Mouse (Mus musculus) brown adipose tissue, adult 24 weeks (tissue): Measurements from ENCODE around the gene Capn1. TPM values are rescaled to one million over a fixed set of nuclear protein-coding genes. Genes with fewer than 3 reads are reported as not detected.
A peak's percentile ranks its signal among the peaks of the same experiment; 100 is the strongest.
"Not testable (repeated sequence)": the region's sequence is repeated elsewhere in the genome, so short reads cannot be mapped to it uniquely, and the experiment has no call there.

Experiments
- H3K27ac ChIP-seq: fragments of 200-500 bp; replicated peaks from 2 replicates; pipeline ENCODE4 v1.5.1; 2012; ENCODE audit warnings: low read depth, mild to moderate bottlenecking, low read length
- H3K4me1 ChIP-seq: fragments of 200-500 bp; 2 replicates; pipeline ENCODE4 v1.6.1; 2012; ENCODE audit warnings: low read length, mixed read lengths; ENCODE audit not compliant: control insufficient read depth, insufficient read depth, insufficient read length
- H3K4me3 ChIP-seq: fragments of 200-500 bp; 2 replicates; pipeline ENCODE4 v1.5.1; 2012; ENCODE audit warnings: low read depth, mild to moderate bottlenecking, low read length, moderate library complexity; ENCODE audit not compliant: insufficient read depth
- polyA plus RNA-seq: library from polyadenylated mRNA; stranded (reverse); fragments of >200 nt; gene quantifications from 2 replicates; pipeline ENCODE4 v1.2.4, GENCODE M21; 2012; ENCODE audit not compliant: missing spikeins, insufficient read depth, insufficient read length

Capn1 gene
- polyA plus RNA-seq, 1 experiment: 15.9 TPM

DNA sequence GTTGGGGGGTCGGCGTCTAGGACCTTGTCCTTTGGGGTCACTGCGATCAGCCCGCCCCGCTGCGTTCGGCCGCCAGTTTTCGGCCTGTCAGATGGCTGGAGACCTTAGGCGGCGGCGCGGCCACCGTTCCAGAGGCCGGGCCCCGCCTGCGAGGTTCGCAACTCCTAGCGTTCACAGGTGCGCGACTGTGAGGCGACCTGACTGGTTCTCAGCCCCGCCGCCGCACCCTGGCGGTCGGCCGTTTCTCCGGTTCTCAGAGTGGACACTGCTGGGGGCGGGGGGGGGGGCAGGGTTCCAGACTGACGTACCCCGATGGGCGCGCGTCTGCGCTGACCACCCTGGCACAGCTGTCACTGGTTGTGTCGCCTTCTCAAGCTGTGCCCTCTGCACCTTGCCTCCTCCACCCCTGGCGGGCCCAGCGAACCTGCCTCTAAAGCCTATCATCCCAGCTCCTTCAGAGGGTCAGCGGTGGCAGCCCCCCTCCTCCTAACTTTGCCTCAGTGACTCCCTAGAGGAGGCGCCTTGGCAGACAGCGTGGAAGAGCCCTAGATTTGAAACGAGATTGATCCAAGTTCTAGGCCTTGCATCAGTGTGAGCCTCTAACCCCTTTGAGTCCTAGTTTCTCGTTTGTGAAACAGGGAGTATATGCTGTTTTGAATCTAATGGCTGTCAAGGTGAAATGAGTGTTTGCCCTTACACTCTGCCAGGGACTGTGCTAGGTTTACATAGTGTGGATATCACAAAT is 31.6 kb upstream of the Capn1 start:
- peaks cover 3% of the 10 kb centered on the region; the same call in 1 of the 2 replicates for H3K4me1 ChIP-seq
- peak overlapping the region; percentile 71 for H3K27ac ChIP-seq
- peak overlapping the region; percentile 73 for H3K4me3 ChIP-seq

DNA sequence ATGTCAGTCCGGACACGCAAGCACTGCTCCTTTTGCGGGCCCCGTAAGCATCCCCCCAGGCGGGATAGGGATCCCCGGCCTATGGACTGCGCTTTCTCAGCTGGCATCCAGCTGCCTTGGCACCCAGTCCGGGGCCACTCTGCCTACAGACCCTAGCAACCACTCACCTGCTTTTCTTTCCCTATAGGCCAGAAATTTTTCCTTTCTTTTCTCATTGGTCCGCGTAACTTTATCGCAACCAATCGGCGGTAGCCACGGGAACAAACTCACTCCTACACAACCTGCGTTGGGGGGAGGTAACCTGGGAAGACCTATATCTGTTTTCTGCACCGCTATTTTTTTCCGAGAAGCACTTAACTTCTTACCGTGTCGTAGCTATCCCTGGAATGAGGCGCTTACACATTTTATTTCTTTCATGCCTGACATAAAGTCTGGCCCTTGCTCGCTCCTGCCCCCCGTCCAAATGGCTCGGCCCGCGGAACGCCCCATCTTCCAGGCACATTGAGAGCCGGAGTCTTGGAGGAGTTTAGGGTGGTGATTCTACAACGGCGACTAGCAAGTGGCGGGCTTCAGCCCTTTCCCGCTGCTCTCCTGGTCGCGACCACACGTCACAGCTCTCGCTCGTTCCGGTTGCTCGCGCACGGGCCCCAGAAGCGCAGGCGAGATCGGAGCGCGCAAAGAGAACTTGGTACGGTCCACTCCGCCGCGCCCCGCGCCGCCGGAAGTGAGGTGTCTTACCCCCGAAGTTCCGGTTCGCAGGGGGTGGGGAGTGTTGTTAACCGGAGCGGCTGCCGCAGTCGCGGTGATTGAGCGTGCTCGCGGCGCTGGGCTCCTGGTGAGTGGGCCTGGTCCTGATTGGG is 30.8 kb upstream of the Capn1 start, which contains the start of gene Syvn1:
Gene Syvn1 (plus strand): TSS at position 283 of the 860 bp plus-strand sequence.
- H3K27ac ChIP-seq: peak within 1 kb of the TSS; percentile 96
- H3K4me1 ChIP-seq: peaks cover 3% of the 10 kb centered on the region; the same call in 1 of the 2 replicates
- peak within 1 kb of the TSS; percentile 73 for H3K4me3 ChIP-seq

- Histone ChIP-seq H3K4me3 (peak overlapping the region; percentile 73), H3K27ac (peak overlapping the region; percentile 85), H3K4me1 (peaks cover 3% of the 10 kb centered on the region; the same call in 1 of the 2 replicates)
Observed at GRCm38 (mm10) chr19:6045366-6046293, 29.9 kb upstream of the Capn1 start.

DNA sequence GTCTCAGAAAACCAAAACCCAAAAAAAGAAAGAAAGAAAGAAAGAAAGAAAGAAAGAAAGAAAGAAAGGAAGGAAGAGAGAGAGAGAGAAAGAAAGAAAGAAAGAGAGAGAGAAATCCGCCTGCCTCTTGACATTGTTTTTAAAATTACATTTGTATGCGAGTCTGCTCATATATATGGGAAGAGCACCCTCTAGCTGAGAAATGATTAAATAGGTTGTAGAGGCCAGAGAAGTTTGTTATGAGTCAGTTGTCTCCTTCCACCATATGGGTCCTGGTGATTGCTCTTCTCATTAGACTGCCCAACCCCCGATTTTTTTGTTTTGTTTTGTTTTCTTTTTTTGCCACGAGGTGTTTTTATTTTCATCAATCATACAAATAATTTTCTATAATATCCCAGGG is 28.4 kb upstream of the Capn1 start:
- not testable (repeated sequence) for H3K4me3 ChIP-seq, H3K4me1 ChIP-seq, H3K27ac ChIP-seq

- no peaks in the 10 kb centered on the region for H3K4me1 ChIP-seq
- H3K27ac ChIP-seq: no peak overlapping the region
- no peak overlapping the region for H3K4me3 ChIP-seq
Observed at GRCm38 (mm10) chr19:6042293-6042692, 26.6 kb upstream of the Capn1 start.

GRCm38 (mm10) chr19:6040002-6040401 is 24.3 kb upstream of the Capn1 start:
- H3K27ac ChIP-seq: no peak overlapping the region
- no peaks in the 10 kb centered on the region for H3K4me1 ChIP-seq
- H3K4me3 ChIP-seq: no peak overlapping the region

DNA sequence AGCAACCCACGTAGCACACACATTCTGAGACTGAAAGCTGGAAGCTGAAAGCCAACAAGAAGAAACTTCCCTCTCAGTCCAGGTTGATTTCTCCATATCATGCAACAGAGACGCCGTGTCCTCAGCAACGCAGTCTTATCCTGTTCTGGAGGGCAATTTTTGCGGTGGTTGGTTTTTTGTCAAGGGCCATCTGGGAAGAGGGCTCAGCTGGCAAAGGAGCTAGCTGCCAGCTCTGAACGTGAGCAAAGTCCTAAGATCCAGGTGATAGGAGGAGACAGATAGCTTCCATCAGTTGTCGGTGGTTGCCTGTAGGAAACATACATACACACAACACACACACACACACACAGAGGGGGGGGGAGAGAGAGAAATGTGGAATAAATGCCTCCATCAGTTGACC is 22.6 kb upstream of the Capn1 start:
- H3K4me1 ChIP-seq: no peaks in the 10 kb centered on the region
- no peak overlapping the region for H3K4me3 ChIP-seq
- no peak overlapping the region for H3K27ac ChIP-seq

- Histone ChIP-seq H3K4me1 (no peaks in the 10 kb centered on the region), H3K27ac (no peak overlapping the region), H3K4me3 (no peak overlapping the region)
Observed at GRCm38 (mm10) chr19:6037695-6038094, 22.0 kb upstream of the Capn1 start.

GRCm38 (mm10) chr19:6035966-6036585 is 20.4 kb upstream of the Capn1 start:
- H3K27ac ChIP-seq: no peak overlapping the region
- H3K4me1 ChIP-seq: no peaks in the 10 kb centered on the region
- no peak overlapping the region for H3K4me3 ChIP-seq

DNA sequence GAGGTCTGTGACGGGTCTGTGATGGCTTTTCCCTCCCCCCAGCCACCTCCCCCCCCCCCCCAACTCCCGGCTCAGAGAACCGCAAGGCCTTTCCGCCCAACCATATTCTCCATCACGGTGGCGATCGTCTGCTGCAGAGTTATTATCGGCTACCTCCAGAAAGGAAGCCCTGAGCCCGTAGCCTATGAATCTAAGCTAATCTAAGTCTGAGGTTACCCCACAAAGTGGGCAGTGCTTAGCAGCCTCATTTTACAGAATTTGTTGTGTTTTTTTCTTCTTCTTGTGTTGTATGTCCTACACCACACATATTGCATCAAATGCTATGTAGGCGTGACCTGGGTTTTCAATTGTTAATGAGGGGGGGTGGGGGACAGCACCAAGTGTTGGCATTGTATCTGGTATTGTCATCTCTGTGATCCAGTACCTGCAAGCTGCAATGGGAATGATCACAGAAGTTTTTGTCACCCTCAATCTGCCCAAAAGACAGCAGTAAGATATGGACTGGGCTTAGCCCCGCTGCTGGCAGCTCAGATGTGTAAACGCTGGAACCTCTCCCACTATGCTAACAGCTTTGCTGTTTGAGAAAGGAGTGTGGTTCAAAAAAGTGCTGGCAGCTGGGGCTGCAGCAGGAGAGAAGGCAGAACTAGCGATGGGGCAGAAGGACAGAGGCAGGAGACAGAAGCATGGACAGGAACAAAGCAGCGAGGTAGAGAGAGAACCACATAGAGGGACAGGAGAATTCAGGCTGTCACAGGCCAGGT is 15.0 kb upstream of the Capn1 start:
- H3K4me1 ChIP-seq: no peaks in the 10 kb centered on the region
- H3K27ac ChIP-seq: no peak overlapping the region
- no peak overlapping the region for H3K4me3 ChIP-seq

GRCm38 (mm10) chr19:6029426-6029825 is 13.7 kb upstream of the Capn1 start:
- Histone ChIP-seq H3K4me3 (no peak overlapping the region), H3K4me1 (no peaks in the 10 kb centered on the region), H3K27ac (no peak overlapping the region)

DNA sequence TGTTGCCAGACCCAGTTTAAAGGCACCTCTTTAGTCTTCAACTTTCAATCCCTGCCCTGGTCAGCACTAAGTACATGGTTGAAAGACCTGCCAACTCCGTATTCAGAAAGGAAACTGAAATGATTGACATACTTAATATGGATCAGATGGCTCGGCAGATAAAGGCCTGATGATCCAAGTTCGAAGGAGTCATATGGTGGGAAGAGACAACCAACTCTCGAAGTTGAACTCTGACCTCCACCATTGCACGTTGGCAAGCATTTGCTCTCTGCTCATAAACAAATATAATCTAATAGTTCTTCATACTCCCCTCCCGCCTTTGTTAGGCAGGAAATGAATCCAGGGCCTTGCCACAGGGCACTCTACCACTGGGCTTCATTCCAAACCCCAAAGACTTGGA is 13.3 kb upstream of the Capn1 start:
- no peaks in the 10 kb centered on the region for H3K4me1 ChIP-seq
- H3K4me3 ChIP-seq: no peak overlapping the region
- no peak overlapping the region for H3K27ac ChIP-seq

DNA sequence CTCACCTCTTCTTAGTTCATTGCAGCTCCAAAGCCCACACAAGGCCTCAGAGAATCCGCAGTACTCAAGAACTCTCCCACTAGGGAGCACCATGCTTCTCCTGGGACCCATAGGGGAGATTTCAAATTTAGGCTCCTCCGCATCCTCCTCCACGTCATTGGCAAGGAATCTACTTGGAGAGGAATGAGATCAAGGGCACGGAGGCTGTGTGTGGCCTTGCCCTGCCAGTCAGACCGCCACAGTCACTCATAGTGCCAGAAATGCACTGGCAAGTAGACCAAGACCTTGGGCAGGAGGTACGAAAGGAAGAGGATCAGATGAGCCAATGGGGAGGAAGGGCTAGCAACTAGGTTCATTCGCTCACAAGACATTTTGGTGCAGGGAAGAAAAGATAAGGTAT is 8.2 kb upstream of the Capn1 start:
- Histone ChIP-seq H3K27ac (no peak overlapping the region), H3K4me1 (no peaks in the 10 kb centered on the region), H3K4me3 (no peak overlapping the region)

- no peak overlapping the region for H3K4me3 ChIP-seq
- no peak overlapping the region for H3K27ac ChIP-seq
- no peaks in the 10 kb centered on the region for H3K4me1 ChIP-seq
Observed at GRCm38 (mm10) chr19:6023059-6023458, 7.4 kb upstream of the Capn1 start.
